Mouse (Mus musculus): ENCODE data around the gene Dis3l2.

Gene Dis3l2

DNA sequence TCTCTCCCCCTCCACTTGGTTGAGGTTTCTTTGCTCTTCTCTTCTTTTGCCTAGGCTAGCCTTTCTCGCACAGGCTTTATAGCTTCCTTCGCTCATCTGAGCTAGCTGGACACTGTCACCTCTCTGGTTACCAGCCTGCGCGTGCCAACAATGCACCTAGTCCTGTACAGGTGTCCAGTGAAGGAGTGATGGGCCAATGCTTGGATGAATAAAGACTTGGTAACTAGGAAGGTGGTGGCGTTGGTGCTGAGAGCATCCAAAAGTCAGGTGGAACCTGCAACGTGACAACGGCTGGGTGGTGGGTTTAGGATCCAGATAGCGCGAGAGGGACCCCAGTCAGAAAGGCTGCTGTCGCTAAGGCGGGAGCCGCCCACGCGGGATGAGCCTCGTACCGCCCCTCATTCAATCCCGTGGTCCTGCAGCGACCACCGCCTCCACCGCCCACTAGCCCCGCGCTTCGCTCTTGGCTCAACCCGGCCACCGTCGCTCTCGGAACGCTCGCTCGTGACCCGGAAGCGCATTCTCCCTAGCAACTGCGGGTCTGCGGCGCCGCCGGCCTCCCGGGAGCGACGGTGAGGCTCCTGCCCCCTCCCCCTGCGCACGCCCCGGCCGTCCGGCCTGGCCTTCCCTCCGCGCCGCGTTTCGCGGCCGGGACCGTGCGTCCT, at the start of gene Dis3l2:
TSS of gene Dis3l2 (plus strand) at position 509 of the 665 bp plus-strand sequence.
- peak; percentile 45 for DNase-seq (ENCODE audit: low spot score)

DNA sequence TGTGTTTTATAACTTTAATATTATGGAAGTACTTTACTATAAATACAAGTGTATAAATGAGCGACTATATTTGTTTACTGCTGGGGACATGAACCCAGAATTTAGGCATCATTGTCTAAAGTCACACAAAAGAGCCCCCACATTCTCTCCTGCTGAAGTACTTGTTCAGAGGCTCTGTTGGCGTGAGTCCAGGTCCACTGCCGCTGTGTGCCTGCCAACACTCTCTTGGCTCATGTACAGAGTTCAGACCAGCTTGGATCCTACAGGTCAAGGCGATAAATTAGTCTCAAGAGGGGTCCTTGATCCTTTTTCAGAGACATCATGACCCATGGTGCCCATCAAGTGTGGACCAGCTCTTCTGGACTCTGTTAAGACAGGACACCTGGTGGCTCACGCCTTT, 46.5 kb upstream of the Dis3l2 start:
- no peak for DNase-seq (ENCODE audit: low spot score)

- DNase-seq (ENCODE audit: low spot score), result no peak
Observed at GRCm38 (mm10) chr1:86665091-86665490, 38.5 kb upstream of the Dis3l2 start.

DNA sequence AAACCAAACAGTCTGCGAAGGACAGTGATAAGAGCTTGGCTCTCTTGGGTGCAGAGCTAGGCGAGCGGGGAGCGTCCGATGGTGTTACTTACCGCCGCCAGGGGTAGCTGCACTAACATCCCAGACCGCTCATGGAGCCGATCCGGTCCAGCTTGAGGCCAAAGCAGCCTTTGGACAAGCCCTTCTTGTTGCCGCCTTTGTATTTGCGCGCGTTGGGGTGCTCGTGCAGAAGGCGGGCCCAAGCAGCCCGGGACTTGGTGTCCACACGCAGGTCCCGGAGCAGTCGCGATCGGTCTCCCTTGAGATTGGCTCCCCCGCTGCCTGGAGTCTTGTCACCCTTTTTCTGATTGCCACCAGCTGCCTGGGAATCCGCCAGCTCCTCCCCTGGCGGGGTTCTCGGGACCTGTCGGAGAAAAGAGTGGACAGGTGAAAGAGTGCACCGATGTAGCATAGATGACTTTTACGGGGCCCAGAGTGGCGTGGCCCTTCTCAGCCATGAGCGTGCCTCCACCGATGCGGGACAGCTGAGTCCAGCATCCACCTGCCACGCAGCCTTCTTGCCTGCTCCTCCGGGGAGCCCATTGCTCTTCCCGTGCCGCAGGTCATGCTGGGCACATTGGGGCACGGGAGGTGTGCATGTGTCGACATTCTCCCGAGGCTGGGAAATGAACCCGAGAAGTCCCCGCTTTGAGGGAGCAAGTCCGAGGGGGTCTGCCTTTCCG, 33.9 kb upstream of the Dis3l2 start:
- DNase-seq (ENCODE audit: low spot score), result peak; percentile 32

DNA sequence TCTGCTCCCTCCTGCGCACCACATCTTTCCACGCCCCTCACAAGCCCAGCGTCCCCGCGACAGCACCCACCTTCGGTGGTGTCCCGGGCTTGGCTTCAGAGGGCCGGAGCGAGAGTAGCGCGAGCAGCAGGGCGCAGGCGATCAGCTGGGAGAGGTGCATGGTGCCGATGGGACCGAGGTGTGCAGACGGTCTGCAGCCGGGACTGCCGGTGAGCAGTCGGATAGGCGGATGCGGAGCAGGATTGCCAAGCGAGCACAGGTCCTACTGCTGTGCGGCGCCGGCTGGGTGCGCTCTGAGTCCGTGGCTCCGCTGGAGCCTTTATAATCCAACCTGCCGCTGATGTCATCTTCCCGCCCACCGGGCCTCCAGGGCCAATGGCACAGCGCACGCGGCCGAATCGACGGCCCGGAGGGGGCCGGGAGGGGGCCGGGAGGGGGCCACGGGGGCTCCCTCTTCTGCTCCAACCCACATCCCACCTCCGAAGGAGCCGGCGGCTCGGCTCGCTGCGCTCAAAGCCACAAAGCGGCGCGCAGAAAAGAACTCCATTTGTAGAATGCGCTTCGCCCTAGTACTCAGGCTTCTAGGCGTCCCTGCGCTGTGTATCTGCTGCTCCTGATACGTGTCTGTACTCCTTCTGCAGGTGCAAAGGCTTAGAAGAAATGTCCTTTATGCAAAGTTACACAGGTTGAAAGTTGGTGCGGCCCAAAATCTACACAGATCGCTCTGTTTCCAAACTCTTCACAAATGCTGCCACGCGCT, 33.1 kb upstream of the Dis3l2 start, which contains the start of gene Nppc:
TSS of gene Nppc (minus strand) at position 293 of the 760 bp plus-strand sequence.
- DNase-seq (ENCODE audit: low spot score), result no peak

DNA sequence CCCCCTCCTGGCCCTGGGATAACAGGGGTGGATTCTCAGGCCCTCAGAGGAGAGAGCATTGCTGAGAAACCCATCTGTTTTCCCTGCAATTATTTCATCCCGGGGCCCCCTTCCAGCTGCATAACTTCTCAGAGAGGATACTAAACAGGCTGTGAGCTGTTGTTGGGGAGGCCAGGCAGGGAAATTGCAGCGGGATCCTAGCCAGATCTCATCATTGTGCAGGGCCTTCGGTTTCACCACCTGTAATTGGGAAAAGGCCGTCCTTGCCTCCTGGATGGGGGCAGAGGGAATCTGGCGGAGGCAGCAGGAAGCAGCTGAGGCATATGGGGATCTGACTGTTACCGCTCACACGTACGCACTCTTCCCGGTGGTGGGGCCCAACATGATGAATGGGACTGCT, 29.2 kb upstream of the Dis3l2 start:
- DNase-seq (ENCODE audit: low spot score), result no peak

DNA sequence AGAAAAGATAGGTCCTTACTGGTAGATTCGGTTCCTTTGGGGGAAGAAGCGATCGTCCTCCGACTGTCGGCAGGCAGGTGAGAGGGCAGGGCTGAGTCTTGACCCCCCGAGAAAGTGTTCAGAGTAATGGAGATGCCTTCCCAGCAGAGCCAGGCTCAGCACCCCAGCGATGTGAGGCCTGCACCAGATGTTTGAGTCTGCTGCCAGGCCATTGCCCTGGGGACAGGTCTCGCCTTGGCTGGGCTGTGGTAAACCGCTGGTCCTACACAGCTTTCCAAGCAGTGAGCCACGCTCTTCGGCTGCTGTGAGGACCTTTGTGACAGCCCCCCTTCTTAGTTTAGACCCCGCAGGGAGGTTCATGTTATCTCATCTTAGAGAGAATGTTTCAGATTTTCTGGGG, 28.5 kb upstream of the Dis3l2 start:
- DNase-seq (ENCODE audit: low spot score), result no peak

- DNase-seq (ENCODE audit: low spot score), result no peak
Observed at GRCm38 (mm10) chr1:86677624-86678023, 26.0 kb upstream of the Dis3l2 start.

- DNase-seq (ENCODE audit: low spot score), result no peak
Observed at GRCm38 (mm10) chr1:86678667-86679066, 24.9 kb upstream of the Dis3l2 start.

DNA sequence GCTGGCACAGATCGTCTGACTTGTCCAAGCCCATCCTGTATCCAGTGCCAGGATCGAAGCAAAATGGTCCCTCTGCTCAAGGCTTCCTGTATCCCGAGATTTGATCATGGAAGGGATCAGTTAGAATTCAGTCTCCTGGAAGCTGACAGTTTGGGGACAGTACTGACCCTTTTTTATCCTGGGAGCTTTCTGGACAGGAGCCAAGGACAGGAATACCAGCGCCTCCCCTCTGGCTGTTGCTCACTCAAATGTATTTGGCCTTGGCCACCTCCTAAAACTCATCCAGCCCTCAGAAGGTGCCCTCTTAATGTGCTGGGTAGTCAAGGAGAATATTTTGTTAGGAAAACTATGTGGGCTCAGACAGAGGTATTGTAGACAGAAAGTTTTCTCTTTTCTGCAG, 16.4 kb upstream of the Dis3l2 start:
- no peak for DNase-seq (ENCODE audit: low spot score)

DNA sequence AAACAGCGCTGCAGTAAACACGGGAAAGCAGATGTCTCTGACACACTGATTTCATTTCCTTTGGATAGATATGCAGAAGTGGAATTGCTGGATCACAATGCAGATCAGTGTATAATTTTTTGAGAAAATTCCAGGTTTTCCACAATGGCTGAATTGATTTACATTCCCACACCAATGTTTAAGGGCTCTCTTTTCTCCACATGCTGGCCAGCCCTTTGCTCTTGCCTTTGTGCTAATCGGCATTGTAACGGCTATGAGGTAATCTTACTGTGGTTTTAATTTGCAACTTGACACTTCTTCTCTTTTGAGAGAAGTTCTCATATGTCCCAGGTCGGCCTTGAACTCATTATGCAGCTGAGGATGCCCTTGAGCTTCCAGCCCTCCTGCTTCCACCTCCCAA, 12.6 kb upstream of the Dis3l2 start:
- DNase-seq (ENCODE audit: low spot score), result no peak

- no peak for DNase-seq (ENCODE audit: low spot score)
Observed at GRCm38 (mm10) chr1:86696948-86697347, 6.7 kb upstream of the Dis3l2 start.

- DNase-seq (ENCODE audit: low spot score), result no peak
Observed at GRCm38 (mm10) chr1:86698721-86699120, 4.9 kb upstream of the Dis3l2 start.

- DNase-seq (ENCODE audit: low spot score), result no peak
Observed at GRCm38 (mm10) chr1:86699346-86700136, 4.1 kb upstream of the Dis3l2 start.

DNA sequence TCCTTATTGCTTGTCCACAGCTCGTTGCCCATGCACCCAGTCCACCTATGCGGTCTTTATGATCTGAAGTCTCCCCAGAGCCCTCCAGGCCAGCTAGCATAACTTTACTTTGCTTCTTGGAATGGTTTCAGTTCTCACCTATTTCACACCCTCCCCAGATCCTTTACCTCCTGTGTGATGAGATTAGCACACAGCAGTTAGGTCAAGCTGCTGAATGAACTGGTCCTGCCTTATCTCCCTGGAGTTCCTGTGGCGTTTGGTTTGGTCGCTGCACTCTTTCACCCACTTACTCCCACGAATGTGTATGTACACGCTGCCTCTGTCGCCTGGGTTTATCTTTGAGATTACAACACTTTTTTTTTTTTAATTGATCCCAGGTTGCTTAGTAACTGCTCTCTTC, 3.2 kb upstream of the Dis3l2 start:
- DNase-seq (ENCODE audit: low spot score), result no peak

DNA sequence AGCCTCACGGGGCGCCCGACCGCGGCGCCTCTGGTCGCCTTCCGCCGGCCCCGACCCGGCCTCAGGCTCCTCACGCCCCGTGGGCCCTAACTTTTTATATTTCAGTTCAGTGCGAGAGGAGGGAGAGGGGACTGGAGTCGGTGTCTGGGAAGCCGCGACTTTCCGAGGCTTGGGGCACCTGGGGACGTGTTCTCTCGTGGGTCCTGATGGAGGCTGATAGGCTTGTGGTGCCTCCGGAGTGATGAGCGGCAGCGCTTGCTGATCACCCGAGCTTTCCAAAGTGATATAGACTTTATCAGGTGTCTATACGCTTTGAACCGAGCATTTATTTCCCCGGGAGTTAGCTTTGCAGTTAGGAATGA, 338 bp downstream of the Dis3l2 start:
- DNase-seq (ENCODE audit: low spot score), result no peak

DNA sequence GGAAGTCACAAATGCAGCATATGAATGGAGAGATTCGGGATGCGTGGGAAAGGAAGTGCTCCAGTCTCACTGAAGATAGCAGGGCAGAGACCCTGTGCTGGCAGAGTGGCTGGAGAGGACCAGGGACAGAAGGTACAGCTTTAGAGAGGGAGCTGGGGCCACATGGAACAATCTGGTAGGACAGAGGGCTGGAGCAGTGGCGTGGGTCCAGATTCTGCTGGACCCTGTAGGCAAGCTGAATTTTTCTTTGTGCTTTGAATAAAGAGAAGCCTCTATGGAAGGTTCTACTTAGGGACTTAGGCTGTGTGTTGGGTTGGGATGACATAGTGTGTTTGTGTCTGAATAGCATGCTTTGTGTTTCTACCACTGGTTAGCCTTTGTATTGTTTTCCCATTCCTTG, 1.9 kb downstream of the Dis3l2 start:
- no peak for DNase-seq (ENCODE audit: low spot score)

GRCm38 (mm10) chr1:86709546-86709945, 5.9 kb downstream of the Dis3l2 start:
- DNase-seq (ENCODE audit: low spot score), result no peak

DNA sequence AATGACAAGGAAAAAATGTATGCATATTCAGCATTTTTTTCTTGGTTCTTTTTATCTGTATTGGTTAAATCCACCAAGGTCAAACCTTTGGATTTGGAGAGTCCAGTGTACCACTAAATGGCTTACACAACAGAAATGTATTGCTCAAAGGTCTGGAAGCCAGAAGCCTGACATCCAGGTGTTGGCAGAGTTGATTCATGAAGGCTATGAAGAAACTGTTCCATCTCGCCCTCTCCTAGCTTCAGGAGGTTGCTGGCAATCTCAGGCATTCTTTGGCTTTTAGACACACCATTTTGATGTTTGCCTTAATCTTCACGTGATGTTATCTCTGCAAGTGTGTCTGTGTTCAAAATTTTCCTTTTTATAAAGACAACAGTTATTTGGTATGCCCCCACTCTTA, 8.4 kb downstream of the Dis3l2 start:
- no peak for DNase-seq (ENCODE audit: low spot score)

DNA sequence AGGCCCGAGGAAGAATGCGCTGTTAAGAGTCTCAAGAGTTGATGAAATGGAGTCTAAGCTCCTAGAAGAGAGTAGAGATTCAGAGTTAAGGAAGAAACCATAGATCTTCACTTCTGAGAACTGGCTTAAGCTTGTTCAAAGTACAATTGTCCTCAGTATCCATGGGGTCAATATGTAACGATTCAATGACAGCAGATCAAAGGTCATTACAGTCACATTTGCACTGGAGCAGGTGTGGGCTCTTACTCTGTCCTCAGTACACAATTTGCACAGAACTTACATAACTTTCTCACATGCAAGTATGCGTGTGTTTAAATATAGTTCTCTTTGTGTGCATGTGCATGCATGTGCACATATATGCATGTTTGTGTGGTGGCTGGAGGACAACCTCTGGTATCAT, 9.4 kb downstream of the Dis3l2 start:
- no peak for DNase-seq (ENCODE audit: low spot score)

- DNase-seq (ENCODE audit: low spot score), result no peak
Observed at GRCm38 (mm10) chr1:86718190-86718589, 14.6 kb downstream of the Dis3l2 start.

DNA sequence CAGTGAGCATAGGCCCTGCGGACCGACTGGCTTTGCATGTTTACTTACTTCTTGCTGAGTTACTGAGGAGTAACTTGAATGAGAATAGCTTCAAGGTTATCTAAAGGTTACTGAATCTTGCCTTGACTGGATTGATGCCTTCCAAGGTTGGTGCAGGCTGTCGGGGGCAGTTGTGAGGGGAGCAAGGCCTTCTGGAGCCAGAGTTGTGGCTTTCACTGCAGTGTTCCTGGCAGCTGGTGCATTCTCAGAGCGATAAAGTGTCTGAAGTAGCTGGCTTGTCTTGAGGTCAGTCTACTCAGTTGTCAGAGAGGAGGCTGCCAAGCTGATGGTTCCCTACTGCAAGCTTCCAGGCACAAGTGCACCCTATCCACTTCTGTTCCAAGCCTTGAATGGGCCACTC, 15.8 kb downstream of the Dis3l2 start:
- no peak for DNase-seq (ENCODE audit: low spot score)
